Comparison of ENCODE assay signal across 8 mouse cellular contexts in the genomic region with DNA sequence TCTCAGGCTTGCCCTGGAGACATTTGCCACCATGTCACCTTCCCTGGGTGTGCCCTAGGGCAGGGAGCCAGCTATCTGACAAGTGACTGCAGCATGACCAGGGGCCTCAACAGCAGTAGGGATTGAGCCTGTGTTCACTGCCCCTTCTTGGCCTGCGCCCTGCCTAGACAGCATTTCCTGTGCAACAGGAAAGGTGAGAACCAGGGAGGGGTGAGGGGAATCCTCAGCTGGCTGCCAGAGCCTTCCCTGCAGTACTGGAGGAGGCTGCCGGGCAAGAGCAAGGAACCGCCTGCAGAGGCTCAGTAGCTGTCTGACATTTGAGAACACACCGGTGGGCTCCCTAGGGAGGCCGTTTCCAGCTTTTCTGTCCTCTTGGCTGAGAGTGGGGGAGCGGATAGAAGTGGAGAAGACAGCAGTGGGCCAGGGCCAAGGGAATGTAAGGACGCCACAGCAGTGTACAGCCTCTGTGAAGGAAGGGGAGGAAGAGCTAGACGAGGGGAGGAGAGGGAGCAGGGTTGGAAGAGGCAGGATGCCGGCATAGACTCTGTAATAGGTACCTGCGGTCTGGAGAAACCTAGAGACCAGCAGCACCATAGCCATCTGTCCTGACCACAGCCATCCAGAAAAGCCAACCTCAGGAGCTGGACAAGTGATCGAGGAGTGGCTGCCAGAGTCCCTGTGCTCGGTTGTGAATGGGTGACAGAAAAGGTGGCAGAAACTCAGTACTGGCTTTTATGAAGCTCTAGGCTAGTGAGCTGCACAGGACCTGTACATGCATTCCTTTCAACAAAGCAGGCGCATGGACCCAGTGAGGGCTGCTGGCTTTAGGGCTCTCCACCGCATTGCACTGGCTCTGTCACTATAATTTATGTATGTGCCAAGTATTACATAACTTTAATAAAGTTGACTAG. TPM values are rescaled to one million over a fixed set of nuclear protein-coding genes. Genes with fewer than 3 reads are reported as not detected.
DNase-seq lines count a peak whose midpoint lies in the region; ATAC-seq lines count a peak whose summit lies in the region.
"Had no signal": no experiment of that assay in that cellular context is flagged by ENCODE, and none has a peak within 500 bp of the region (broad histone marks: within the 10 kb centered on the region; RNA-seq: fewer than 3 reads in every experiment).

No protein-coding gene starts in this region.

- H3K27me3 ChIP-seq in hindbrain, embryonic 12.5 days: no peaks in the 10 kb centered on the region
- H3K27me3 ChIP-seq in limb, embryonic 12.5 days: no peaks in the 10 kb centered on the region
- no peaks in the 10 kb centered on the region for H3K27me3 ChIP-seq in midbrain, embryonic 16.5 days (ENCODE audit: control insufficient read depth, insufficient read depth, low read depth, low read length)

- ATAC-seq in hindbrain, embryonic 12.5 days (ENCODE audit: low FRiP score): 0 out of 2 replicates have a peak, but pooled peaks have one; percentile 21
- peak; percentile 31 for ATAC-seq in limb, embryonic 12.5 days (ENCODE audit: insufficient number of reproducible peaks, insufficient read depth, low FRiP score, low TSS enrichment, low read depth)
- peak; percentile 31; the same call in 1 of the 2 replicates for ATAC-seq in midbrain, embryonic 16.5 days

- H3K9me3 ChIP-seq in hindbrain, embryonic 12.5 days (replicated peaks): no peaks in the 10 kb centered on the region
- H3K9me3 ChIP-seq in limb, embryonic 12.5 days: no peaks in the 10 kb centered on the region
- no peaks in the 10 kb centered on the region for H3K9me3 ChIP-seq in midbrain, embryonic 16.5 days (replicated peaks; ENCODE audit: control insufficient read depth, low read length, poor library complexity, severe bottlenecking)

- peak; percentile 37 for DNase-seq in adipocyte (ENCODE audit: low spot score)
- DNase-seq in cerebellum, adult 8-10 months: peak; percentile 70
- peak; percentile 68 to 69 for DNase-seq in frontal cortex, postnatal 36 days (ENCODE audit: low spot score in 2 of 2)
- peak; percentile 82 for DNase-seq in urinary bladder, postnatal 14 days (ENCODE audit: low spot score)

- 0 out of 2 replicates have a peak overlapping the region, but pooled peaks have one; percentile 4 for H3K4me2 ChIP-seq in hindbrain, embryonic 12.5 days (replicated peaks)
- H3K4me2 ChIP-seq in limb, embryonic 12.5 days: peak overlapping the region; percentile 34
- H3K4me2 ChIP-seq in midbrain, embryonic 16.5 days (ENCODE audit: low read length): no peak overlapping the region

- H3K4me1 ChIP-seq in hindbrain, embryonic 12.5 days: peaks cover 21% of the 10 kb centered on the region
- H3K4me1 ChIP-seq in limb, embryonic 12.5 days (replicated peaks): peaks cover 33% of the 10 kb centered on the region
- no peaks in the 10 kb centered on the region for H3K4me1 ChIP-seq in midbrain, embryonic 16.5 days (ENCODE audit: control insufficient read depth, insufficient read depth, low read length)

- no peak overlapping the region for H3K9ac ChIP-seq in hindbrain, embryonic 12.5 days
- 0 out of 2 replicates have a peak overlapping the region, but pooled peaks have one; percentile 2 for H3K9ac ChIP-seq in limb, embryonic 12.5 days (replicated peaks)
- no peak overlapping the region for H3K9ac ChIP-seq in midbrain, embryonic 16.5 days (ENCODE audit: low read depth, low read length)

- 47% methylated on average over 14 of the region's 14 CpGs for WGBS in hindbrain, embryonic 12.5 days
- WGBS in limb, embryonic 12.5 days: 21% methylated on average over 14 of the region's 14 CpGs
- WGBS in midbrain, embryonic 16.5 days: 52% methylated on average over 14 of the region's 14 CpGs

- H3K36me3 ChIP-seq in hindbrain, embryonic 12.5 days: peaks cover 56% of the 10 kb centered on the region
- peaks cover 40% of the 10 kb centered on the region for H3K36me3 ChIP-seq in limb, embryonic 12.5 days
- peaks cover 37% of the 10 kb centered on the region for H3K36me3 ChIP-seq in midbrain, embryonic 16.5 days (ENCODE audit: control insufficient read depth, insufficient read depth, low read length)

- no peak overlapping the region for H3K4me3 ChIP-seq in hindbrain, embryonic 12.5 days
- H3K4me3 ChIP-seq in limb, embryonic 12.5 days (replicated peaks): peak overlapping the region; percentile 1
- H3K4me3 ChIP-seq in midbrain, embryonic 16.5 days (ENCODE audit: low read depth, low read length): no peak overlapping the region
- H3K4me3 ChIP-seq: erythroblast, embryonic 14.5 days had no signal

- peak overlapping the region; percentile 79 for H3K27ac ChIP-seq in hindbrain, embryonic 12.5 days
- peak overlapping the region; percentile 96 for H3K27ac ChIP-seq in limb, embryonic 12.5 days
- H3K27ac ChIP-seq in midbrain, embryonic 16.5 days (ENCODE audit: low read length): peak overlapping the region; percentile 57

RNA-seq across cellular contexts. Expression of a gene that starts 8.7 kb away (rescaled TPM):
- 4,150 and 4,164 TPM in 2 replicates for polyA plus RNA-seq in hindbrain, embryonic 12.5 days (2016; fragmentation: Nextera tagmentation; extraction: Ambion mirVana)
- polyA plus RNA-seq in limb, embryonic 12.5 days (2016; fragmentation: Nextera tagmentation; extraction: Ambion mirVana): 5,590 and 5,882 TPM in 2 replicates
- 3,917 and 4,008 TPM in 2 replicates for polyA plus RNA-seq in midbrain, embryonic 16.5 days (2015; fragmentation: Nextera tagmentation; extraction: Ambion mirVana)

RNA-seq across cellular contexts. Expression of a gene that starts 17.6 kb away (rescaled TPM):
- polyA plus RNA-seq in hindbrain, embryonic 12.5 days (2016; fragmentation: Nextera tagmentation; extraction: Ambion mirVana): 21.5 and 22.4 TPM in 2 replicates
- polyA plus RNA-seq in limb, embryonic 12.5 days (2016; fragmentation: Nextera tagmentation; extraction: Ambion mirVana): 10.3 and 10.4 TPM in 2 replicates
- polyA plus RNA-seq in midbrain, embryonic 16.5 days (2015; fragmentation: Nextera tagmentation; extraction: Ambion mirVana): 30.2 and 33.4 TPM in 2 replicates

RNA-seq across cellular contexts. Expression of a gene that starts 37.7 kb away (rescaled TPM):
- polyA plus RNA-seq in hindbrain, embryonic 12.5 days (2016; fragmentation: Nextera tagmentation; extraction: Ambion mirVana): 520 and 591 TPM in 2 replicates
- polyA plus RNA-seq in limb, embryonic 12.5 days (2016; fragmentation: Nextera tagmentation; extraction: Ambion mirVana): 763 and 824 TPM in 2 replicates
- 203 and 224 TPM in 2 replicates for polyA plus RNA-seq in midbrain, embryonic 16.5 days (2015; fragmentation: Nextera tagmentation; extraction: Ambion mirVana)
